Mouse (Mus musculus) liver, adult 2 months (tissue): ENCODE data around the gene Hmbs.

Source experiments
- CTCF ChIP-seq: fragments of 200-500 bp; IDR thresholded peaks from 2 replicates; pipeline ENCODE4 v1.5.1; 2011; ENCODE audit warnings: low read depth, low read length, control low read depth
- POLR2A ChIP-seq: fragments of 200-500 bp; IDR thresholded peaks from 2 replicates; pipeline ENCODE4 v1.6.1; 2011; ENCODE audit warnings: low read length, control low read depth; ENCODE audit not compliant: insufficient read depth; ENCODE audit errors: extremely low read depth

- no peak for TF ChIP-seq CTCF
- TF ChIP-seq POLR2A = no peak
These were observed 24.7 kb downstream of the Hmbs start for GRCm38 (mm10) chr9:44319105-44319886.
